Mouse (Mus musculus) cerebellum, adult 2 months (tissue): ENCODE results near the gene Anxa2.

ENCODE experiments used
- CTCF ChIP-seq: fragments of 200-500 bp; IDR thresholded peaks from 2 replicates; pipeline ENCODE4 v1.5.1; 2011; ENCODE audit warnings: low read depth, mild to moderate bottlenecking, control low read depth, low read length, moderate library complexity, borderline replicate concordance; ENCODE audit not compliant: insufficient read depth
- POLR2A ChIP-seq: fragments of 200-500 bp; IDR thresholded peaks from 2 replicates; pipeline ENCODE4 v1.6.1; 2011; ENCODE audit warnings: low read length, control low read depth, borderline replicate concordance; ENCODE audit not compliant: insufficient read depth

GRCm38 (mm10) chr9:69435662-69436061 is 17.8 kb upstream of the Anxa2 start:
- no peak for TF ChIP-seq POLR2A
- TF ChIP-seq CTCF, result no peak
